Mouse (Mus musculus): ENCODE data around the gene Rasal1. TPM values are rescaled to one million over a fixed set of nuclear protein-coding genes. Genes with fewer than 3 reads are reported as not detected.

Rasal1 gene
- polyA plus RNA-seq, 1 experiment from 2014 or later = 0.15 TPM

- peaks cover 8% of the 10 kb centered on the region for H3K27me3 ChIP-seq
- ATAC-seq = no peak
- CTCF ChIA-PET = no interaction called here
- no peak for TF ChIP-seq CTCF (IDR thresholded peaks at IDR 0.05)
- POLR2A ChIA-PET = no interaction called here
- no peak for DNase-seq (ENCODE audit: low read depth, low spot score)
- in situ Hi-C loops (cut with MboI; ENCODE audit: low pct_unique_long_range_greater_than_20kb) = no loop called here
Measured at GRCm38 (mm10) chr5:120686749-120687483, 38.3 kb downstream of the Rasal1 start.

GRCm38 (mm10) chr5:120687484-120687851 is 38.9 kb downstream of the Rasal1 start:
- H3K27me3 ChIP-seq = peaks cover 8% of the 10 kb centered on the region
- TF ChIP-seq CTCF (IDR thresholded peaks at IDR 0.05) = no peak
- ChIA-PET CTCF (no interaction called here), POLR2A (interaction anchor here (0.6 kb wide), 1 partner anchor 58 kb away, joined by 4 read pairs; no protein-coding TSS in a partner anchor)
- DNase-seq (ENCODE audit: low read depth, low spot score) (no peak), ATAC-seq (no peak)
- in situ Hi-C loops (cut with MboI; ENCODE audit: low pct_unique_long_range_greater_than_20kb) = no loop called here

DNA sequence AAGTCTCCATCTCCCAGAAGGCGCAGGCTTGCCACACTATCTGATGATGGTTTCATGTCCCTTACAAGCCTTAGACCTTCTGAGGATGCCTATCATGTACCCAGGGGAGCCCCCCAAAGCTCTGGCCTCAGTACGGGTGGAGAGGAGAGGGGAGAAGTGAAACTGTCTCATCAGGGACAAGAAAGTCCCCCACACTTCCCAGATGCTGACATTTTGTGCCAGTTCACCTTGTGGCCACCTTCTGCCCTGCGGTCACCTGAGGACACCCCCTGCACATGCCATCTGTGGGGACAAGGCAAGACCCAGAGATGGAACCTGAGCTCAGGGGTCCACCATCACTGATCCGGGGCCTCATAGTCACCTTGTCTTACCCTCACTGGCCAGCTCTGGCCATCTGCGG is 39.3 kb downstream of the Rasal1 start:
- H3K27me3 ChIP-seq = peaks cover 7% of the 10 kb centered on the region
- in situ Hi-C loops (cut with MboI; ENCODE audit: low pct_unique_long_range_greater_than_20kb) = no loop called here
- ATAC-seq (no peak), DNase-seq (ENCODE audit: low read depth, low spot score) (no peak)
- CTCF ChIA-PET = no interaction called here
- POLR2A ChIA-PET = interaction anchor here (0.6 kb wide), 1 partner anchor 59 kb away, joined by 4 read pairs; no protein-coding TSS in a partner anchor
- no peak for TF ChIP-seq CTCF (IDR thresholded peaks at IDR 0.05)

DNA sequence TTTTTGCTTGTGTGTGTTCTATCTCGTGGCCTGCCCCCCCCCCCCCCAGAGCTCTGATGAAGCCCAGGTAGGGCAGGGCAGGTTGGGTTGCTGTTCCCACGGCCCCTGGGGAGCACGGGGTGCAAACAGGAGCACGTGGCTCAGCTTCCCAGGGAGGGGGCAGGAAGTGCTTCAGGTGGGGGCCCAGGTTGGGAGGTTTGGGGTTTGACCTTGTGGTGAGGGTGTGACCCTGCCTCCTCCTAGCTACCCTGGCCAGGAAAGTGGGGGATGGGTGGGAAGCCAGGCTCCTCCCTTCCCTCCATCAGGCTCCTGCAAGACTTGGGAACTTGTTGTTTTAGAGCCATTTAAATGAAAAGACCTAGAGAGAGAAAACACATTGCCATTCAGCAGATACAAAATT is 39.8 kb downstream of the Rasal1 start:
- in situ Hi-C loops (cut with MboI; ENCODE audit: low pct_unique_long_range_greater_than_20kb) = no loop called here
- ATAC-seq = no peak
- H3K27me3 ChIP-seq = peaks cover 7% of the 10 kb centered on the region
- ChIA-PET POLR2A (no interaction called here), CTCF (no interaction called here)
- TF ChIP-seq CTCF (IDR thresholded peaks at IDR 0.05) = no peak
- DNase-seq (ENCODE audit: low read depth, low spot score) = no peak

- peaks cover 20% of the 10 kb centered on the region for H3K27me3 ChIP-seq
- CTCF ChIA-PET = no interaction called here
- DNase-seq (ENCODE audit: low read depth, low spot score) (no peak), ATAC-seq (no peak)
- POLR2A ChIA-PET = no interaction called here
- in situ Hi-C loops (cut with MboI; ENCODE audit: low pct_unique_long_range_greater_than_20kb) = no loop called here
- no peak for TF ChIP-seq CTCF (IDR thresholded peaks at IDR 0.05)
Measured at GRCm38 (mm10) chr5:120690417-120690816, 41.8 kb downstream of the Rasal1 start.

- ChIA-PET POLR2A (no interaction called here), CTCF (no interaction called here)
- DNase-seq (ENCODE audit: low read depth, low spot score) (no peak), ATAC-seq (no peak)
- no peak for TF ChIP-seq CTCF (IDR thresholded peaks at IDR 0.05)
- in situ Hi-C loops (cut with MboI; ENCODE audit: low pct_unique_long_range_greater_than_20kb) = no loop called here
- H3K27me3 ChIP-seq = peaks cover 26% of the 10 kb centered on the region
Measured at GRCm38 (mm10) chr5:120692034-120692433, 43.4 kb downstream of the Rasal1 start.

DNA sequence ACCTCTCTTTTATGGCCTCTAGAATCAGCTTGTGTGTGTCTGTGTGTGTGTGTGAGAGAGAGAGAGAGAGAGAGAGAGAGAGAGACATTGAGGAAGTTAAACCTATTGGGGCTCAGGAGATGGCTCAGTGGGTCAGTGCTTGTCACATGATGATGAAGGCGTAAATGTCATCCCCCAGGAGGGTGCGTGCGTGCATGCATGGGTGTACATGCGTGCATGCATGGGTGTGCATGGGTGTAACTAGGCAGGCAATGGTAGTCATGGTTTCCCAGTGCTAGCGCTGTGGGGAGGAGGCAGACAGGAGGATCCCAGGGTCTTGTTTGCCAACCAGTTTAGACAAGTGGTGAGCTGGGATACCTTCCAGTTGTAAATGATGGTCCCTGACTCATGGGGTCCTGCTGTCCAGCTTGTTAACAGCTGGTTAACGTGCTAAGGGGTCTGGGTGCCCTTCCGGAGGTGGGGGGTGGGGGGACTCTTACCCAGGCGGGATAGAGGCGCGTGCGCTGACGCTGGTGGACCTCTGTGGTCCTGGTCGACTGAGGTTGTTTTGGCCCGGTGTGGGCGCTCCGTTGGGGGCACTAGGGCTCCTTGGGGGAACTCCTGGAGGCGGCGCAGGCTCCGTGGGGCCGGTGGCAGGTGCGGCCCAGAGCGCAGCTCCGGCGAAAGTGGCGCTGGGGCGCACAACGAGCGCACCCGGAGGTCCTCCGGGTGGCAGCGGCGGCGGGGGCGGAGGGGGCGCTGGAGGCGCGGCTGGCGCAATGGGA is 45.5 kb downstream of the Rasal1 start:
- POLR2A ChIA-PET = no interaction called here
- in situ Hi-C loops (cut with MboI; ENCODE audit: low pct_unique_long_range_greater_than_20kb) = no loop called here
- DNase-seq (ENCODE audit: low read depth, low spot score) (no peak), ATAC-seq (no peak)
- CTCF ChIA-PET = no interaction called here
- no peak for TF ChIP-seq CTCF (IDR thresholded peaks at IDR 0.05)
- peaks cover 26% of the 10 kb centered on the region for H3K27me3 ChIP-seq

DNA sequence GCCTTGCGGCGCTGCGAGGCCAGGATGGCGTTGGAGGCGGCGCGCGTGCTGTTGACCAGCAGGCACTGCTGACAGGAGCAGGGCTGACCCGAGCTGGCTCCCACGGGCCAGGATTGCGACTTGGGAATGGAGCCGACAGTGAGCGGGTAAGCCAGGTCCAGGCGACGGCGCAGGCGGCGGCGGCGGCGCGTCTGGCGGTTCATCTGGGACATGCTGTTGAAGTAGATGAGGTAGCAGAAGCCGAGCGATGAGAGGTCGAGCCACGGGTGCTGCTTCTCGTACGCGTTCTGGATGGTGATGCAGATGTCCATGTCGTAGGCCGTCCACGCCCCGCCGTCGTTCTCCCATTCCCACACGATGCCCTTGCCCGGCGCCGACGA is 46.1 kb downstream of the Rasal1 start:
- peaks cover 28% of the 10 kb centered on the region for H3K27me3 ChIP-seq
- TF ChIP-seq CTCF (IDR thresholded peaks at IDR 0.05) = no peak
- no peak for ATAC-seq
- in situ Hi-C loops (cut with MboI; ENCODE audit: low pct_unique_long_range_greater_than_20kb) = no loop called here
- ChIA-PET CTCF (no interaction called here), POLR2A (no interaction called here)
- DNase-seq (ENCODE audit: low read depth, low spot score) = no peak

DNA sequence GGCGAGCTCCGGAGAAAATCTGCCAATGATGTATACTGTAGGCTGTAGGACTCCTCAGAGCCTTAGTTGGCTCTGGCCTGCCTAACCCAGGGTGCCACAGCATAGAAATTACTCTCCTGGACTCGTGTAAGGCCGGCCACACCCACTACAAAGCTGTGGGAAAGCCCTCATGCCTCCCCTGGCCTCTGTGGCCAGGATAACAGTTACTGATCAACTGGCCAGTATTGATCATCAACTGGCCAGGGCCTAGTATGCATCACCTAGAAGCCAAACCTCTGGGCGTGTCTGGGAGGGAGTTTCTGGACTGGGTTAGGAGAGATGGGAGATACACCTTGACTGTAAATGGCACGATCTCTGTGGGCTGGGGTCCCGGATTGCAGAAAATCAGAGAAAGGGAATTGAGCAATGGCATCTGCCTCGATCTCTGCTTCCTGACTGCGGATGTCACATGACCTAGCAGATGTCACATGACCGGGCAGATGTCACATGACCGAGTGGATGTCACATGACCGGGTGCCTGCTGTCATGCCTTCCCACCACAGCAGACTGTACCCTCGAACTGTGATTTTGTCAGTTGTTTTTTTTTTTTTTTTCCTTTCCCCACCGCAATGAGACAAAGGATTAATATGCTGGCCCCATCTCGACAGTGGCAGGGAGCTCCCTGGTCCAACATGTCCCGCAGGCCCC is 47.6 kb downstream of the Rasal1 start:
- DNase-seq (ENCODE audit: low read depth, low spot score) = no peak
- ChIA-PET POLR2A (no interaction called here), CTCF (no interaction called here)
- no peak for TF ChIP-seq CTCF (IDR thresholded peaks at IDR 0.05)
- no peak for ATAC-seq
- in situ Hi-C loops (cut with MboI; ENCODE audit: low pct_unique_long_range_greater_than_20kb) = no loop called here
- H3K27me3 ChIP-seq = peaks cover 30% of the 10 kb centered on the region

- ATAC-seq (no peak), DNase-seq (ENCODE audit: low read depth, low spot score) (no peak)
- no peak for TF ChIP-seq CTCF (IDR thresholded peaks at IDR 0.05)
- peaks cover 30% of the 10 kb centered on the region for H3K27me3 ChIP-seq
- in situ Hi-C loops (cut with MboI; ENCODE audit: low pct_unique_long_range_greater_than_20kb) = no loop called here
- CTCF ChIA-PET = no interaction called here
- POLR2A ChIA-PET = interaction anchor here (0.7 kb wide), 1 partner anchor 208 kb away, joined by 3 read pairs; no protein-coding TSS in a partner anchor
Measured at GRCm38 (mm10) chr5:120696865-120697264, 48.3 kb downstream of the Rasal1 start.

DNA sequence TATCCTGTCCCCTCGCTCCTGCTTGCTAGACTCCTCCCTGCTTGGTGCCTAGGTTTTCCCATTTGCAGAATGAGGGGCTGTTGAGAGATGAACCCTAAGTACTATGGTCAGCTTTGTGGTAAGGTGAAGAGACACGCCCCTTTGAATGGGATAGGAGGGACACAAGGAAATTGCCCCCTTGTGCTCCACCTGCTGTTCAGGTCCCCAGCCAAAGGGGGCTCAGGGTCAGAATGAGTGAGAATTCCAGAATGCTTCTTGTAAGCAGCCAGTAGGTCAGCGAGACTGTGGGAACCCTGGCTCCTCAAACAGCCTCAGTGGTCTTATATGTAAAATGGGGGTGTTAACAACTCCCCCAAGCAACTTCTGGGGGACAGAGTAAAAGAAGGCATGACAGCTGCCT is 49.6 kb downstream of the Rasal1 start:
- peaks cover 28% of the 10 kb centered on the region for H3K27me3 ChIP-seq
- DNase-seq (ENCODE audit: low read depth, low spot score) (no peak), ATAC-seq (no peak)
- in situ Hi-C loops (cut with MboI; ENCODE audit: low pct_unique_long_range_greater_than_20kb) = no loop called here
- ChIA-PET POLR2A (no interaction called here), CTCF (interaction anchor here (1.2 to 1.3 kb wide), 2 partner anchors 16 to 79 kb away, joined by 5 read pairs; no protein-coding TSS in a partner anchor)
- no peak for TF ChIP-seq CTCF (IDR thresholded peaks at IDR 0.05)
